Mouse (Mus musculus) heart, adult 11 months (tissue): ENCODE measurements around the gene Spns3.
"Not testable (repeated sequence)": the region's sequence is repeated elsewhere in the genome, so short reads cannot be mapped to it uniquely, and the experiment has no call there.

Source experiments
- DNase-seq: peaks from one replicate; pipeline ENCODE4 v3.0.0; 2022

The Spns3 gene

DNA sequence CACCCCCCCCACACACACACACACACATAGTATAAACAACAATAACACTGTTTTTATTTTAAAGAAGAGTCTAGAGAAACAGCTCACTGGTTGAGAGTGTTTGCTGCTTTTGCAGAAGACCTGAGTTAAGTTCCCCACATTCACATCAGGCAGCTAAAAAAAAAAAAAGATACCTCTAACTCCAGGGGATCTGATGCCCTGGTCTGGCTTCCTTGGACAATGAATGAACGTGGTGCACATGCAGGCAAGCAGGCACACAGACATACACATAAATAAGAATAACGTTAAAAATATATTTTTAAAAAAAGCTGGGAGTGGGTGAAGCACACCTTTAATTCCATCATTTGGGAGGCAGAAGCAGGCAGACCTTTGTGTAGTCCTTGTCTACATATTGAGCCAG lies 6.6 kb upstream of the Spns3 start:
- DNase-seq = no peak

DNA sequence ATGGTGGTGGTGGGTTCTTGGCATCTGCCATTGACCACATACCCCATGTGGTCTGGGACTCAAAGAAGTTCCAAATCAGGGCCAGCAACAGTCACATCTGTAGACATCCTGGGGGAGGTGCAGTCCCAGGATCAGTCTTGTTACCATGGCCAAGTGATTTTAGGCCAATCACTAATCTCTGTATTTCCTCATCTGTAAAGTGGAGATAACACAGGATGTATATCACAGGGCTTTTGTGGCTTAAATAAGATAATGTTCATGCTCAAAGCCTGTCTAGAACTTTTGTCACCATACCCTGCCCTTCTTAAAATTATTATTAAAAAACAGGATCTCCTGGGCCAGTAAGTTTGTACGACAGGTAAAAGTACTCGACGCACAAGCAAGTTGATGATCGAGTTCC lies 6.2 kb upstream of the Spns3 start:
- no peak for DNase-seq

DNA sequence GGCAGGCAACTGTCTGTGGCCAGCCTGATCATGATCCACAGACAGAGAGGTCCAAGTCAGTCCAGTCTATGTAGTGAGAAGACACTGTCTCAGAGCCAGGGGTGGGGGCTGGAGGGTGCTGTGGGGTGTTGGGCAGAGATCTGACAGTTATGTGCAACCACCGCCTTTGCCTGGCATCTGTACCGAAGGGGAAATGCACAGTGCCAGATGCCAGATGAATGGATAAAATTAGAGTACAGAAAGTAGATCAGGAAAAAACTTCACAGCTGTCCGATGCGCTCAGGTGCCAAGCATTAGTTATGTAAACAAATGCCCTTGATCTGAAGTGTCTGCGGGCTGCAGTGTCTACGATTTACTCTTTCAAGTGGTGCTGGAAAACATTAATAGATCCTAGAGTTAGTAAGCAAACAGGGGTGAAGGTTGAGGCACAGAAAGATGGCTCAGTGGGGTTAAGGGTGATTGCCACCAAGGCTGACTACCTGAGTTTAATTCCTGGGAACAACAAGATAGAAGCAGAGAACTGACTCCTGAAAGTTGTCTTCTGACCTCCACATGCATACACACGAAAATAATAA lies 1.3 kb upstream of the Spns3 start:
- peak; percentile 73 for DNase-seq

DNA sequence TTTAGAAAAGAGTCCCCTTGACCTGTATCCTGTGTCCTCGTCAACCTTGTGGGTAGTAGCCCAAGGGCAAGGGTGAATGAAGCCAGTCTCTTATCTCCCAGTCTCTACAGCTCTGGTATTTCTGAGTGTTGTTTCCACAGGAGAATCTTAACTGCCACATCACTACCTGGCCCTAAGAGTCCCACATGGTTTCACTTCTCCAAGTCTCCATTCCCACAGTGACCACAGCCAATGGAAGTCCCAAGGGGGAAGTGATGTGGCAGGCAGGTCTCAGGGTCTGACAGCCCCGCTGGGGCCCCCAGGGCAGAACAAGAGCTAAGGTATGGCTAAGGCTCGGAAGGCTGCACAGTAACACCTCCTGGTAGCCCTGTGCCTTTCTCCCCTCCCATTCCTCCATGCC lies 3.1 kb downstream of the Spns3 start:
- DNase-seq = peak; percentile 87

DNA sequence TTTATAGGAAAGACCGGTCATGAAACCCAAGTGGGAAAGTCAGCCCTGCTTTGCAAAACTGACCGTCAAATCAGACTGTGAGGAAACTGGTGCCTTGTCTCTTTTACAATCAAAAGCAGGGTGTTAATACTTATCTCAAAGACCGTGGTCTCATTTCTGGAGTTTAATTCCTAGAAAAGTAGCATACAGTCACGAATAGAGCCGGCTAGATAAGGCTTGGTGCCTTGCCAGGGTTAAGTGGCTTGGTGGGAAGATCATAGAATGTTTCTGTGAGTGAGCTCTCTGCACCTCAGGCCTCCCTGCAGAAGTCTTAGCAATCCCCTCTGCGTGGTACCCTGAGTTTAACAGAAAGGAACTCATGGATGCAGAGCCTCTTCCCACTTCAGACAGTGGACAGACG lies 5.6 kb downstream of the Spns3 start:
- DNase-seq = no peak

DNA sequence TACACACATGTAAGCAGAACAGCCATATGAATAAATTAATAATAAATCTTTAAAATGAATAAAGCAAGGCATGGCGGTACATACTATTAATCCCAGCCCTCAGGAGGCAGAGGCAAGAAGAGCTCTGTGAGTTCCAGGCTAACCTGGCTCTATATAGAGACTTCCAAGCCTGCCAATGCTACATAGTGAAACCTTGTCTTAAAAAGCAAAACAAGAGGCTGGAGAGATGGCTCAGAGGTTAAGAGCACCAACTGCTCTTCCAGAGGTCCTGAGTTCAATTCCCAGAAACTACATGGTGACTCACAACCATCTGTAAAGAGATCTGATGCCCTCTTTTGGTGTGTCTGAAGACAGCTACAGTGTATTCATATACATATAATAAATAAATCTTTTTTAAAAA lies 6.6 kb downstream of the Spns3 start:
- DNase-seq = not testable (repeated sequence)

DNA sequence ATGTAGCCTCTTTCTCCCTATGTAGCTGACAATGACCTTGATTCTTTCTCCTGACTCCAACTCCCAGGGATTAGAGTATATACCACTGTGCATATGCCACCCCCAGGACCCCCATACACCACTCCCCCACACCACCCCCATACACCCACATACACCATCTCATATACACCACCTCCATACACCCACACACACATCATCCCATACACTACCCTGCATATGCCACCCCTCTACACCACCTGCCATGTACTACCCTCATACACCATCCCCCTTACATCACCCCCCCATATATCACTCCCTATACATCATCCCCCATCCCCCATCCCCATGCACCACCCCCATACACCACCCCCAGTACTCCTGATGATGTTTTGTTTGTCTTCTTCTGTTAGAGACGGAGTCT lies 7.7 kb downstream of the Spns3 start:
- DNase-seq = no peak

DNA sequence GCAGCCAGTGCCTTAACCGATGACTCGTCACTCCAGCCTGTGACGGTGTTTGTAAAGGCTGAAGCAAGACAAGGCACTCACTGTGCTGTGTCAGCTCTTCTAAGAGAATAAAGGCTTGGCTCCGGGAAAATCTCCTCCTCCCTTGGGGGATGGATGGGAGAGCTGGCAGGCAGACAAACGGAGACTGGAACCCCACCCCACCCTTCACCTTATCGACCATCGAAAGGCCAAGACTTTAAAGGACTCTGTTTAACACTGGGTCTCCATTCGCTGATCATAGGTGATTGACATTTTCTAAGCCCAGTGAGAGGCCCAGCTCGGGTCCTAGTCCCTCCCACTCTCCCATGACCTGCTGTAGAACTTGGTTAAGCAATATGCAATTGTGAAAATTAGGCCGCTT lies 8.4 kb downstream of the Spns3 start:
- DNase-seq = peak; percentile 86

DNA sequence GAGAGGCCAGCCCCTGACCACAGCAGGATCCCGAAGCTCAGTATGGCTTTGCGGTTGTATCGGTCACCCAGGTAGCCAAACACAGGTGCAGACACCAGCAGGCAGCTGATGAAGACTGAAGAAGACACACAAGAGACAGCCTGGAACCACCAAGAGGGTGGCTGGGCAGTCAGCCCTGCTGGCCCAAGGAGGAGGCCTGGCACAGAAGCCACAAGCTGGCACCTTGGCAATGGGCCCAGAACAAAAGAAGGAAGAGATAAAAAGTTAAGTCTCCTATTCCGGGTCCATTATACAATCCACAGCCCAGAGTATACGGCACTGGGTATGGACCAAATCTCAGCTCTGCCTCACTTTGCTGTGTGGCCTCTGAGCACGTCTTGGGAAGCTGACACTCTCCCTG lies 9.9 kb downstream of the Spns3 start:
- peak; percentile 94 for DNase-seq

DNA sequence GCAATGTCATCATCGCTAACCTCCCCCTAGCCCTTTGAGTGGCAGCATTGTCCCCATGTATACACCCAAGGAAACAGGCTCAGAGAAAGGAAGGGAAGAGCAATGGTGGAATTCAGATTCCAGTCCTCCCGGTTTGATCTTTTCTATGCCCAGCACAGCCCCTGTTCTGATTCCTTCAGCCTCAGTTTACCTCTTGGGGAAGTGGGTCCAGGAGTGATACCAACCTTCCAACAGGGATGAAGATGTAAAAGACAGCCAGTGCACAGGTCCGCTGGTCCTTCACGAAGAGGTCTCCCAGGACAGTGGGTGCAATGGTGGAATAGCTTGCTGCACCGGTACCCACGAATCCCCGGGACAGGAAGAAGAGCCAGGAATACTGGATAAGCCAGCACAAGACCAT lies 11.5 kb downstream of the Spns3 start:
- peak; percentile 90 for DNase-seq

DNA sequence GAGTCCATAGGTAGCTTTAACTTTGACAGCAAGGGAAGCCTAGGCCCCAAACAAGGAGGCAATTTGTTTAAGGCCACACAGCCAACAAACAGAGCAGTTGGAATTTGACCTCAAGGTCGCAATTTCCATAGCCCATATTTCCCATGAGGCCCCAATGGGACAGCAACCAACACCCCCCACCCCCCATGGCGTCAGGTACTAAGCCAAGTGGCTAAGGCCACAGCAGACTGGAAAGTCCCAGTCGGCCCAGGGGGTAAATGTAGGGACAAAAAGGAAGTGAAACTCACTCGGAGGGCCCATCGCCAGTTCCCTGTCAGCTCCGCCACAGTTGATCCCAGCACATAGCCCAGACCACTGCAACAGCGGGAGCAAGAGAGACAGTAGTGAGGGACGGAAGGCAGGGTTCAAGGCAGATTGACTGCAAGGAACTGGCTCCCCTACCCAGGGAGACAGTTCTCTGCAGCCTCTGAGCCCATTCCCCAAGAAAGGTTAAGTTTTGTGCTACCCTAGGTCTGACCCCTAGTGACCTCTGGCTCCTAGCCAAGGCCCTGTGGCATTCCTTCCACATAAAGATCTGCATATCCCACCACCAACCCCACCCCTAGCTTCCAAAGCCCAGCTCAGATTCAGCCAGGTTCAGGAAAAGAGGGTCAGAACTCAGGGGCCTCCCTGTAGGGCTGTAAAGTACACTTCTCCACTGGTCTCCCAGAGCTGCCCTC lies 12.1 kb downstream of the Spns3 start:
- peak; percentile 98 for DNase-seq

DNA sequence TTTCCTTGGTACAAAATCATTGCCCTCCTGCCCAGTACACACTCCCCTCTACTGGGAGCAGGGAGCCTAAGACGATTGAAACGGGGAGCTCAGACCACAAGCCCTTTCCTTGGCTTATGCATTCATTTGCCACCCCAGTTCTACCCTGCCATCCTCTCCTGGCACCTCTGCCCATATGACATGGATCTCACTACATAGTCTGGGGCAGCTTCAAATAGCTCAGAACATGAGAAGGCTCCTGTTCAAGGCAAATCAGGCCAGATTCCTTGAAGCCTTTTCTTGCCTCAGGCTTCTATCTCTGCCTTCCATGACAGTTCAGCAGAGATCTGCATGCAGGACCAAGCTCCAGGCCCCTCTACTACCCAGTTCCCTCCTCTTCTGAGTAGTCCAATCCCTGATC lies 12.8 kb downstream of the Spns3 start:
- DNase-seq = peak; percentile 73

DNA sequence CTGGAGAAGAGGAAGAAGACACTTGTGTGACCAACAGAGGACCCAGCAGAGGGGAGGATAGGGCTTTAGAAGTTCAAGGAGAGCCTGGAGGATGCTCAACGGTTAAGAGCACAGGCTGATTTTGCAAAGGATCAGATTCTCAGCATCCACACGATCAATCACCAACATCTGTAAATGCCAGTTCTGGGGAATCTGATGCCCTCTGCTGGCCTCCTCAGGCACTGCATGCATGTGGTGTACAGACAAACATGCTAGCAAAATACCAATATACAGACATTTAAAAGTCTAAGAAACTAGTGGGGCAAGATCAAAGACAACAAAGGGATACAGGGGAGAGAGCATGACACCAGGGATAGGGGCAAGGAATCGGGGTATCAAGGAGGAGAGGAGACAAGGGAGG lies 14.8 kb downstream of the Spns3 start:
- DNase-seq = no peak

DNA sequence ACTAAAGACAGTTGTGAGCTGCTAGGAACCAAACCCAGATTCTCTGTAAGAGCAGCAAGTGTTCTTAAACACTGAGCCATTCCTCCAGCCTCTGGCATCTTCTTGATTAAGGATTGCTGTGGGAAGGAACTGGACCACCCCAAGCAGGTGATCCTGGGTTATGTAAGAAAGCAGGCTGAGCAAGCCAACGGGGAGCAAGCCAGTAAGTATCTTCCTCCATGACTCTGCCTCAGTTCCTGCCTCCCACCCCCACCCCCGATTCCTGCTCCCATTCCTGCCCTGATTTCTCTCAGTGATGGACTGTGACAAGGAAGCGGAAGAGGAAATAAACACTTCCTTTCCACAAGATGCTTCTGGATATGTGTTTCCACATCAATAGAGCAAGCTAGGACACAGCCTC lies 17.4 kb downstream of the Spns3 start:
- DNase-seq = peak; percentile 90

DNA sequence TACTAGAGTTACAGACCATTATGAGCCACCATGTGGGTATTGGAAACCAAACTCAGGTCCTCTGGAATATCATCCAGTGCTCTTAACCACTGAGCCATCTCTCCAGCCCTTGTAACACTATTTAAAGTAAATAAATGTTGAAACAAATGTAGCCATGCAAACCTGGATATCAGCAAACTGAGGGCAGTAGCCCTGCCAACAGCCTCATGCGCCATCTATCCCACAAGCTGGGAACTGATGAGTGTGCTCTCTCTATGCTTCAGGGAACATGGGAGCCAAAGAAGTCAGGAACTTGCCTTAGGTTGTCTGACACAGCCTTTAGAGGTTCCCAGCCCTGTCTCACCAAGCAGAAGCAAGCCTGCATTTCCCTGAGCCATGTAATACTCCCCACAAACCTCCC lies 18.7 kb downstream of the Spns3 start:
- DNase-seq = no peak

DNA sequence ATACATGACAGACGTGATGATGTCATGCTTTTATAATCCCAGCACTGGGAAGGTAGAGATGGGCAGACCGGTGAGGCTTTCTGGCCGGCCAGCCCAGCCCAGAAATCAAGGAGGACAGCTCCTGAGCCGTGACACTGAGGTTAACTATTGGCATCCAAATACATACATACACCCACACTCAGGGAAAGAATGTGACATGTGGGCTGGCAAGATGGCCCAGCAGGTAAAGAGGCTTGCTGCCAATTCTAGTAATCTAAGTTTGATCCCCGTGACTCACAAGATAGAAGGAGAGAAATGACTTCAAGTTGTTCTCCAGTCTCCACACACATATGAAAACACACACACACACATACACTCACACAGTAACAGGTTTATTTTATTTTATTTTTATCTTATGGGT lies 19.2 kb downstream of the Spns3 start:
- DNase-seq = no peak

DNA sequence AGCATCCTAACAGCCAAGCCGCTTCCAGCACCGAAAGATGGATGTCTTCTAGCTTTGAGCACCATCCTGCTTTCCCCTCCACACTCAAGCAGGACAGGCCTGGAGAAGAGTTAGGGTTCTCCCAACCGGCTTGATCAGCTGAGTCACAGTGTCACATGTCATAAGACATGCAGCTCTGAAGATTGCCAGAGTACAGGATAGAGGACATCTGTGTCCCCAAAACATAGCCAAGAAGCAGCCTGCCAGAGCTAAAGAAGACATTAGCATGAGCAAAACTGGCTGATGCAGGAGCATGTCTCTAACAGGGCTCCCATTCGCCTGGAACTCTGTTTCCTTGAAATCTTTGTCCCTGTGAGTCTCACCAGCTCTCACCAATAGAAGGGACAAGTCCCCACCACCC lies 24.1 kb downstream of the Spns3 start:
- DNase-seq = peak; percentile 97

DNA sequence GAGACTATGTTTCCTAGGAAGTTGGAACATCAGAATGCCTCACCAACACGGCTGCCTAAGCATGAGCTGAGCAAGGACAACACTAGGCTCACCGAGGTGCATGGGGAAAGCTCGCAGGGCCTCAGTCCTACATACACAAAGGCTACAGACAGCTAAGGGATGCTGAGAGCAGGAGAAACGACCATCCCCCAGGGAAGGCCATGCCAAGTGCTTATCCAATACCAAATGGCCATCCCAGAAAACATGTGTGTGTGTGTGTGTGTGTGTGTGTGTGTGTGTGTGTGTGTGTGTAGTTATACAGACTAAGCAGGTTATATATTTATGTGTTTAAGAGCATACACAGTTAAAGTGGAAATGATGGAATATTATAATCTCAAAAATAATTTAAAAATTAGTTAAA lies 26.6 kb downstream of the Spns3 start:
- no peak for DNase-seq

DNA sequence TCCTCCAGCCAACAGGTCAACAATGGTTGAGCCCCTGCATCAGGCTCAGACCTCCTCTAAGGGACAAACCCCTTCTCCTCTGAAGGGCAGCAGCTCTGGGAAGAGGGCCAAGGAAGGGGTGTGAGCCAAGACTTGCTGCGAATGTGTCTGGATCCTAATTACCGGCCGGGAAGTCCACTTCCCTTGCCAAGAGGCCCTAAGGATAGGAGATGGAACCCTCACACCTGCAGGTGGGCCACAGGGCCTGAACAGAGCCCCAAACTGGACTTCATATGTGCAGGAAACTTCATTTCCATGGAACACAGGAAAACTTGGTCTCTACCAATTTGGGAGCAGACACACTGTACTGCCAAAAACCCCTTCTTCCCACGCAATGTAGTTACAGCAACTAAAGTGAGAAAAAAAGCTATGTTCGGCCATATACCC lies 27.7 kb downstream of the Spns3 start:
- peak; percentile 97 for DNase-seq

DNA sequence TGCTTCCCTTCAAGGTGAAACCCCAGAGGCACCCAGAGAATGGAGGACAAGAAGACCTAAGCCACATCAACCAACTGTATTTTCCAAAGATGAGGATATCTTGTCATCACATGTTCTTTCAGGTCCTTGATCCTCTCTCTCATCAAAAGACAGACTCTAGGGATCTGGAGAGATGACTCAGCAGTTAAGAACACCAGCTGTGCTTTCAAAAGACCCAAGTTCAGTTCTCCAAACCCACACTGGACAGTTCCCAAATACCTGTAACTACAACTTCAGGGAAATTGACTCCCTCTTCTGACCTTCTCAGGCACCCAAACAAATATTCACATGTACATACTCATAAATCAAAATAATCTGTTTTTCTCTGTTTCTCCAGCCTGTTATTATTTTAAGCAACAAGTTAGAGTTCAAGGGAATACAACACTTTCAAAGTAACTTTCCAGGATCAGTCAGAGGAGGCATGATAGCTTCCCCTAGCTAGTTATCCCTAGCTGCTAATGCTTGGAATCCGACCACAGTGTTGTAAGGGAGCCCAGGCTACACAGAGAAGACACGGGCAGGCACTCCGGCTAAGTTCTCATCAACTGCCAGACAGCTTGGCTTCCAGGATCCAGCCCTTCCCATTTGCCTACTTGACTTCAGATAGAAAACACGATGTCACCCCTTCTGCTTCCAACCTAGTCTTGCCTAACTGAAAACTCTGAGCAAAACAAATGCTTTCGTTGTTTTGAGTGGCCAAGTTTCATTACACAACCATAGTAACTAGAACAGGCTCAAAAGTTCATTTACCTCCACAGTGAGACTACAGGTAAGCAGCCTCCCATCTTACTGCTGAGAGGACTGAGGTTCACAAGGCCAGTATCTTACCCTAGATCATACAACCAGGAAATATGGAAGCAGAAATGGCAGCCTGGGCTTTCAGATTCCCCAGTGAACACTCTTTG lies 28.4 kb downstream of the Spns3 start:
- peak; percentile 97 for DNase-seq

DNA sequence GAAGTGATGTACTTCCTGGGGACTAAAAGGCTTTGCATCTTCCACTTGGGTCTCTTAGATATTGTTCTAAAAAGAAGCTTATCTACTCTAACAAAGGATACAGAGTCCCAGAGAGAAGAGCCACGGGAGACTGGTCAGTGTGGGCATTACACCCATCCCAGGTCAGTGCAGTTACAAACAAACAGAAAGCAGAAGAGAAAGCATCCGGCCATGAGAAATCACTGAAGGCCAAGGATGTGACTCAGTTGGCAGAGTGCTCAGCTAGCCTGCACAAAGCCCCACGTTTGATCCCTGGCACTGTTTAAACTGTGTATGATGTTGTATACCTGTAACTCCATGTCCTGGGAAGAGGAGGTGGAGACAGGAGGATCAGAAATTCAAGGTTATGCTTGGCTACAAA lies 30.4 kb downstream of the Spns3 start:
- no peak for DNase-seq

DNA sequence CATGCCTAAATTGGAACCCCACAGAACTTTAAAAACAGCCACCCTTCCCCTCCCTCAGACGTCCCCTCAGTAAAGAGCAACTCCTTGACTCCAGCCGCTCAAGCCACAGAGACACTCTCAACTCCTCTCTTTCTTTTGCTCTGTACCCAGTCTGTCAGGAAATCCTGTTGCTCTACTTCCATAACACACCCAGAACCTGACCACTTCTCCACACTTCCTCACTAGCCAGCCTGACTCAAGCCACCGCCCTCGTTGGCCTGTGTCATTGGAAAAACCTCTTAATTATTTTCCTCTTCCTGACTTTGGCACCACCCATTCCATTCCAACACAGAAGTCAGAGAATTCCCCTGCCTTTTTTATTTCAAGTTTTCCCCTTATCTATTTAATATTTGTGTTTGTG lies 31.1 kb downstream of the Spns3 start:
- peak; percentile 95 for DNase-seq

DNA sequence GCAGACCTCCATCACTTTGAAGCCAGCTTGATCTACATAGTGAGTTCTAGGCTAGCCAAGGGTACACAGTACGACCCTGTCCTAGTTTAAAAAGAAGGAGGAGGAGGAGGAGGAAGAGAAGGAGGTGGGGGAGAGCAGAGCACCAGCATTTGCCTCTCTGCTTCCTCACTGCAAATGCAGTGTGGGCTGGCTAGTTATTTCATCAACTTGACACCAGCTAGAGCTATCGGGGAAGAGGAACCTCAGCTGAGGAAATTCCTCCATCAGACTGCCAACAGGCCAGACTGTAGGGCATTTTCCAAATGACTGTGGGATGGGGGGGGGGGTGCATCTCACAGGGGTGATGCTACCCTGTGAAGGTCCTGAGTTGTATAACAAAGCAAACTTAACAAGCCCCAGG lies 31.9 kb downstream of the Spns3 start:
- no peak for DNase-seq

DNA sequence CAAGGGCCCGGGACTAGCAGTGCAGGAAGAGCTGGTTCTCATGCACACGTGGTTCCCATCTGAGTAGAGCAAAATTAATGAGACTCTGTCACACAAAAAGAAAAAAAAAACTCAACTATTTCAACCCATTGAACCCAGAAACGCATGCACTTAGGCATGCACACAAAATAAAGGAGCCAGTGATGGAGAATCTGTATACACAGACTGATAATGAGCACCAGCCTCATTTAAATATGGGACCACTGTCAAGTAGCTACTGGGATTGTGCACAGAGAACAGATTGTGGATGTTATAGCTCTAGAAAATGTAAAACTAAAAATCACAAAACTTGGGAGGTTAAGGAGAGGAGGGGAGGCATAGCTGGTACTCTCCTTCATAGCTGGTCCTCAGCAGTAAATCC lies 35.3 kb downstream of the Spns3 start:
- DNase-seq = no peak
